Mouse (Mus musculus): ENCODE results near the gene Hist3h2ba. TPM values are rescaled to one million over a fixed set of nuclear protein-coding genes. Genes with fewer than 3 reads are reported as not detected.
A peak's percentile ranks its signal among the peaks of the same experiment; 100 is the strongest.

Gene Hist3h2ba
- 12.7 and 17.8 TPM in 2 replicates for total RNA-seq (2017)

GRCm38 (mm10) chr11:58948542-58949479, at the start of gene Hist3h2ba:
Gene Hist3h2ba, plus strand, starts transcription at chr11:58948920.
- ATAC-seq (replicated peaks; ENCODE audit: low read depth, poor library complexity, severe bottlenecking) = peak; percentile 80

DNA sequence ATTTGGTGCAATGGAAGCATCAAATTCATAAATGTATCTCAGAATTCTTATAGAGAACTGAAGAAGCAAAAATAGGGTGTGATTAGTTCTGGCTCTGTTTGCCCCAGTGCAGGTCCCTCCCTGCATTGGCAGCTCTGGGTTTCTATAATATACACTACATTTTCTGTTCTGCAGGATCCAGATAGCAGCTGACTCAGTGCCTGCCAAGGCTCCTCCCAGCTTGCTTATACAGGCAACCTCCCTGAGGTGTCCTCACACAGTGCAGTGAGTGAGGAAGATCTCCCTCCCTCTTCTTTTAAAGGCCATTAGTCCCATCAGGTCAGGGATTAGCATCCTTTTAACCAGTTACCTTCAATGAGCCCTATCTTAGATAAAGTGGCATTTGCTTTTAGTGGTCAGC, 47.6 kb upstream of the Hist3h2ba start:
- ATAC-seq (replicated peaks; ENCODE audit: low read depth, poor library complexity, severe bottlenecking) = no peak

GRCm38 (mm10) chr11:58903511-58904409, 45.0 kb upstream of the Hist3h2ba start, which contains the start of gene Zfp39:
Gene Zfp39, minus strand, starts transcription at chr11:58904225.
- peak; percentile 94 for ATAC-seq (replicated peaks; ENCODE audit: low read depth, poor library complexity, severe bottlenecking)

- ATAC-seq (replicated peaks; ENCODE audit: low read depth, poor library complexity, severe bottlenecking) = no peak; the same call in 1 of the 2 replicates
These were observed 44.4 kb upstream of the Hist3h2ba start for GRCm38 (mm10) chr11:58904410-58904718.

GRCm38 (mm10) chr11:58904838-58905237, 43.9 kb upstream of the Hist3h2ba start:
- ATAC-seq (replicated peaks; ENCODE audit: low read depth, poor library complexity, severe bottlenecking) = peak; percentile 26; the same call in 1 of the 2 replicates

- ATAC-seq (replicated peaks; ENCODE audit: low read depth, poor library complexity, severe bottlenecking) = no peak
These were observed 34.9 kb upstream of the Hist3h2ba start for GRCm38 (mm10) chr11:58913776-58914175.

- peak; percentile 39; the same call in 1 of the 2 replicates for ATAC-seq (replicated peaks; ENCODE audit: low read depth, poor library complexity, severe bottlenecking)
These were observed 34.2 kb upstream of the Hist3h2ba start for GRCm38 (mm10) chr11:58914461-58915028.

- peak; percentile 74 for ATAC-seq (replicated peaks; ENCODE audit: low read depth, poor library complexity, severe bottlenecking)
These were observed 31.6 kb upstream of the Hist3h2ba start for GRCm38 (mm10) chr11:58916879-58917744.

GRCm38 (mm10) chr11:58917745-58918366, 30.9 kb upstream of the Hist3h2ba start, which contains the start of gene Btnl10:
Gene Btnl10, plus strand, starts transcription at chr11:58917908.
- ATAC-seq (replicated peaks; ENCODE audit: low read depth, poor library complexity, severe bottlenecking) = peak; percentile 24; the same call in 1 of the 2 replicates

- ATAC-seq (replicated peaks; ENCODE audit: low read depth, poor library complexity, severe bottlenecking) = no peak
These were observed 30.0 kb upstream of the Hist3h2ba start for GRCm38 (mm10) chr11:58918759-58919158.

- ATAC-seq (replicated peaks; ENCODE audit: low read depth, poor library complexity, severe bottlenecking) = no peak
These were observed 26.3 kb upstream of the Hist3h2ba start for GRCm38 (mm10) chr11:58922420-58922819.

GRCm38 (mm10) chr11:58926651-58927050, 22.1 kb upstream of the Hist3h2ba start:
- no peak for ATAC-seq (replicated peaks; ENCODE audit: low read depth, poor library complexity, severe bottlenecking)

DNA sequence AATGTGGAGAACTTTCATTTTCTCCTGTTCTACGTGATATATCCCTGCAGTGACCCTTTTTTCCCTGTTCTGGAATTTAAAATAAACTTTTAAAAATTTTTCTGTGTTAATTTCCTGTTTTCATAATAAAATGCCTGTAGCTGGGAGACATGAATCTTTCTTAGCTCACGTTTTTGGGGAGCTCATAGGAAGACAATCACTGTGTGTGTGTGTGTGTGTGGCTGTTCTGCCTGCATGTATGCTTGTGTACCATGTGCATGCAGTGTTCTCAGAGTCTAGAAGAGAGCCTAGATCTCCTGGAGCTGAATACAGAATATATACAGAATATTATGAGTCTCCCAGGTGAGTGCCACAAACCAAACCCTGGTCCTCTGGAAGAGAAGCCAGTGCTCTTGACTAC, 21.7 kb upstream of the Hist3h2ba start:
- ATAC-seq (replicated peaks; ENCODE audit: low read depth, poor library complexity, severe bottlenecking) = no peak

DNA sequence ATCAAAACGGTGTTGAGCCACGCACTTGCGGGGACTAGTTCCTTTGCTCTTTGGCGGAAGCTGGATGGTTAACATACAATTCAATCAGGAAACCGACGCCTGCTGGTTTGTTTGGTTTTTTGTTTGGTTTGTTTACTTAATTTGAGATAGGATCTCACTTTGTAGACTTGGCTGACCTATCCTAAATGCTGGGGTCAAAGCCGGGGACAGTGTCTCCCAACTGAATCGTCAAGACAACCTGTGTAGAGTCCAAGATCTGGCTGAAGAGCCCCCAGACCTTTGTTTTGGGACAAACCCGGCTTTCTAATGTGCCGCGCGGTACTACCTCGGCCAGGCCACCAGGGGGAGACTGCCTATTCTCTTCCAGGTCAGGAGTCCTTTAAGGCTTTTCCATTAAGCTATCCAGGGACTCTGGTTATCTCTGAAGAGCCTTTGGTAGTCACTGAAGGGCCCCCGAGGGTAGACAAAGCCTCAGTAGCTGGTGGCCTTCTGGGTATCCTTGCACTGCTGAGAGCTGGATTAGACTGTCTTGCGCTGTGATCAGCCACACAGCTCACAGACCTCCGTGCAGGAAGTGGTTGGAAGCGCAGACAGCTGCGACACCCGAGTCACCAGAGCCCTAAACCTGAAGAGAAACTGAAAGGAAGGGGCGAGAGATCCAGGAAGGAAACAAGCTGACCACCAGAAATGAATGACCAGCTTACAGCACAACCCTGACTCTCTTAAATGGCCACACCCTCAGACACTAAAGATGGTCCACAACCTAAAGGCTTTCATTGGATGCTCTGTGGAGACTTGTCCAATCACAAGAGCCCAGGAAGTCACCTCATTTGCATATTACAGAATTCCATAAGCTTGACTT, 20.7 kb upstream of the Hist3h2ba start:
- ATAC-seq (replicated peaks; ENCODE audit: low read depth, poor library complexity, severe bottlenecking) = peak; percentile 84

DNA sequence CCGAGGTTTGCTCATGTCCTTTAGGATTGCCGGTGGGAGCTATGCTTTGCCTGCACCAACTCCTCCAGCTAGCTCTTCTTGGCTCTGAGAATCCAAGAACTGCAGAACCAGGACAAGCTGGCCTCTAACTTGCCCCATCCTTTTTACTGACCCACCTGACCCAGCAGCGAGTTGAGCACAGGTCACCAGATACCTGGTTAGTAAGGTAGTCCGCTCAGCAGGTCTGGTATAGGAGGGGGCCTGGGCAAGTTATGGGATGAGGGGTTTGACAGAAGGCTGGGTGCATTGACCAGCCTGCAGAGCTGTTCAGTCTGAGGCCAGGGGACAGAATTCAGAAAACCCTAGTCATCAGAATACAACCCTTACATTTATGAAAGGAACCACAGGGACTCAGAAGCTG, 19.7 kb upstream of the Hist3h2ba start:
- no peak for ATAC-seq (replicated peaks; ENCODE audit: low read depth, poor library complexity, severe bottlenecking)

DNA sequence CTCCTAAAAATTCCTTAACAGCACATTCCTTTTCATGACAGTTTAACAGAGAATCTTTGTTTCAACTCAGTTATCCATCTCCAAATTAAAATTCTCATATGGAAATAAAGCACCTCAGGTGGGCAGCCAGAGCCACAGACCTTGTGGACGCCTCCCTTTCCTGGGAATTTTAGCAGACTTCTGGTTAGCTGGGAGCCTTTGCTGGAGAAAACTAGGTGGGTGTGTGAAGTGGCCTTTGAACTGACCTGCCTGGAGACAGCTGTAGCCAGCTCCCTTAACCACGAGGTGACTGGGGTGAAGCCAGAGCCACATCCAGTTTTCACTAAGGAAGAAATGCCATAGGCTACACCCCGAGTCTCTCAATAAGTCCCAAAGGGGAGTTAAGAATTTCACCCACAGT, 19.1 kb upstream of the Hist3h2ba start:
- ATAC-seq (replicated peaks; ENCODE audit: low read depth, poor library complexity, severe bottlenecking) = no peak

DNA sequence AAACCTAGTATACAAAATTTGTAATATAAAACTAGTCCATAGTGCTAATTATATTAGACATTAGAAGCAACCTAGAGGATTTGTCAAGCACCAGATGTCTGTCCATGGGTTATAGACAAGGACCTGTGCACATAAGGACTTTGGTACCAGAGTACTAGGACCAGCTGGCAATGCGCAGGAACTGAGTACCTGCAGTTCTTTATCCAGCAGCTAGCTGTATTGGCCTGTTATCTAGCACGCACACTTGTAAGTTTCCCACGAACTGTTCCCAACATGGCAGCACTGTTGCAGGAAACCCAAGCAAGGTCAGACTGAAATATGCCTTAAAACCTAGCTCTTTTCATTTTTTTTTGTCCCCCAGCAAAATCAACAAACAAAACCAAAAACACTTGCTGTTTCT, 18.5 kb upstream of the Hist3h2ba start:
- ATAC-seq (replicated peaks; ENCODE audit: low read depth, poor library complexity, severe bottlenecking) = no peak

DNA sequence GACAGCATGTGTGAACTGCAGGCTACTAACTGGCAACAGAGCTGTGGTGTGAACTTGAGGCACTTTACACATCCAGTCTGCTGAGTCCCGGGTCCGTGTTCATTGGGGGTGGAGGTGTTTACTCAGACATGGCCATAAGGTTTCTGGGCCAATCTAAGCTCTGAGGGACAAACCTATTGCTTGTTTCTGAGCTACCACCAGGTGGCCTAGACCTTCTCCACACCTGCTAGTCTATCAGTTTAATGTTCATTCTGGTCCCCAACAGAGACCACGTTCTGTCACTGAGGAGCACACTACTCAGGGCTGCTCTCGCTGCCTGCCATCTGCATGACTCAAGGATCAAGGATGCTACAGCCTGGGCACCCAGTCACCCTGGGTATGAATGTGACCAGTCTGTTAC, 17.1 kb upstream of the Hist3h2ba start:
- no peak for ATAC-seq (replicated peaks; ENCODE audit: low read depth, poor library complexity, severe bottlenecking)

Measured in common myeloid progenitor, adult 5-6 weeks (primary cell).